Mouse (Mus musculus) layer of hippocampus, adult 11-12 months (tissue): ENCODE data around the gene Cpt1a.

Experiments
- DNase-seq: peaks from one replicate; pipeline ENCODE4 v3.0.0; 2022; ENCODE audit warnings: low spot score

The Cpt1a gene

DNA sequence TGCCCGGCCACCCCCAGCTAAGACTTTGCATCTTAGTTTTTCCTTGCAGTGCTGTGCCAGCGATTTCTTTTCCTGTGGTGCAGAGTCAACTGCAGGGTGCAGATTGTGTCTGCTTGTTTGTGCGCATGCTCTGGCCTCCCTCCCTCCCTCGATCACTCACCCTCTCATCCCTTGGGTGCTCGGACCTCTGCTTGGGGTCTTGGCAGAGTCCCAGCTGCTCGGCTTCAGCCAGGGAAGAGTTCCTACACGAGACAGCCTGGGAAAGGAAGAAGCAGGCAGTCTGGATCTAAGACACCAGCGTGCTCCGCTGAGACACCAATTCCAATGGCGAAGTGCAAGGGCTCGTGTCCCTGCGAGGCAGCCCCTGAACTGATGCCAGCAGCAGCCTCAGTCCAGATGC, 51.2 kb downstream of the Cpt1a start:
- DNase-seq: no peak

DNA sequence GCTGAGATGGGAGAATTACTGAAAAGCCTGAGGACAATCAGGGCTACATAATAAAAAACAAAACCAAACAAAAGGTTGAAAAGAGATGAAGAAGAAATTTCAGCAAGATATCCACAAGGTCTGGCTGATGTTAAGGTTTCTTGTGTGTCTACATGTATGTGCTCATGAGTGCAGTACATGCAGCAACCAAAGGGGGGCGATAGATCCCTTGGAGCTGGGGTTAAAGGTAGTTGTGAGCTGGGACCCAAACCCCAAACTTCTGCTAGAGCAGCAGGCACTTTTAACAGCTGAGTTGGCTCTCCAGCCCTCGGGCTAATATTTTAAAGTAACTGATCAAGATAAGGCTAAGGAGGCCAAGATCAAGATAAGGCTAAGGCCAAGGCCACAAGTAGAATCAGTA, 51.9 kb downstream of the Cpt1a start:
- no peak for DNase-seq

DNA sequence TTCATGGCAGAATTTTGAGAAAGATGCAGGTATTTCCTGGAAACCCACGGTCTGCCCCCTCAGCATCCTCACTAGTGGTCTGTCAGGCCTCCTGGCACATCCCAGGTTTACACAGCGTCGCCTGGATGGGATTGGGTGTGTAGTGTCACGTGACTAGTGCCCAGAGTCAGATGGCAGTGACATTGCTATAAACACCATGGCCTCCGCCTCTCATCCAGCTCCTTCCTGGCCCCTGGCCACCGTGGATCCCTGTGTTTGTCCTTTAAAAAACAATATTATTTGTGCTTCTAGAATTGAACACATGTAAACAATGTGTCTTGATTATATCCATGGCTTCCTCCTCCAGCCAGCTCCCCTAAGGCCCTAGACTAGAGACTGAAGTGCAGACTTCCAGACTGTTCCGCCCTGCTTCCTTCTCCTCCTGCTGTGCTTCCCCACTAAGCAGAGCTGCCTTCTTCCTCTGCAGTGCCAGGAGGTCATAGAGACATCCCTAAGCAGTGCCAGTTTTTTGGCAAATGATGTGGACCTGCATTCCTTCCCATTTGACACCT, 53.9 kb downstream of the Cpt1a start:
- no peak for DNase-seq

DNA sequence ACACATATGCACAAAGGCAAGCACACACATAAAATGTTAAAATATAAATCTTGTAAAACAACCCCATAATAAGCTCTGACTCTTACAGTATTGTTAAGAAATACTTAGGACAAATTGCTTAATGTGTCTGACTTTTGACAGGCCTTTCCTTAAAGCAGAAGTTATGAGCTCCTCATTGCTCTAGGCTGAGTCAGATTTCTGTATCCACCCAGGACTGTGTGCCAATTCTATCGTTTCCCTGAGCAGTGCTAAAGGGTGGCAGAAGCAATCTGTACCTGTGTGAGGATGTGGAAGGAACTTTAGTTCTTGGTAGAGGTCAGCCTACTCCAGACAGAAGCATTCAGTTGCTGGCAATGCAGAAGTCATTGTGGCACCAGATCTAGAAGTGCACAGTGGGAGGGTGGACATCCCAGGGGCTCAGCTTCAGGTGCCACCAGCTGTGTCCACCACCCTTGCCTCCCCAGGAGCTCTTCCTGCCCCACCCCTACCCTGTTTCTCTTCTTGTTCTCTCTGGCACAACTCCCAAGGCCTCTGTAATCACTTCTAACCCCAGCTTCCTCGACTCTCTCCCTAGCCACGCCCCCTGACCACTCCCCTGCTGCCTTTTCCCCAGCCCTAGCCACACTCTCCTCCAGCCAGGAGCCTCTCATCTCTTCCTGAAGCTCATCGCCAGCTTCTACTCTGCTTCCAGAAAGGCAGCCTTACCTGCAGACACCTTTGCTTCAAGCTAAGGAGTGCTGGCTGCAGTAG, 55.0 kb downstream of the Cpt1a start:
- no peak for DNase-seq

DNA sequence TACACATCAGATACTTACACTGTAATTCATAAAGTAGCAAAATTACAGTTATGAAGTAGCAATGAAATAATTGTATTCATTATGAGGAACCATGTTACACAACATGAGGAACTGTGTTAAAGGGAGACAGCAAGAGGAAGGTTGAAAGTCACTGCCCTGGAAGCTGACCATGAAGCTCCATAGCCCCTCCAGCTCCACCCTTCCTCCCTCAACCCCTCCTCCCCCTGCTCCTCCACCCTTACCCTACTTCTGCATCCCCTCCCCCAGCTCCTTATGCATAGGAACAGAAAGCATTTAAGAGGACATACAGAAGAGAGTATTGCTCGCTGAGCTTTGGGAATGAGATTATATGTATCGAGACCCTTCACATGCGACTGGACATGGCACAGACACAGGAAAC, 56.5 kb downstream of the Cpt1a start:
- no peak for DNase-seq

DNA sequence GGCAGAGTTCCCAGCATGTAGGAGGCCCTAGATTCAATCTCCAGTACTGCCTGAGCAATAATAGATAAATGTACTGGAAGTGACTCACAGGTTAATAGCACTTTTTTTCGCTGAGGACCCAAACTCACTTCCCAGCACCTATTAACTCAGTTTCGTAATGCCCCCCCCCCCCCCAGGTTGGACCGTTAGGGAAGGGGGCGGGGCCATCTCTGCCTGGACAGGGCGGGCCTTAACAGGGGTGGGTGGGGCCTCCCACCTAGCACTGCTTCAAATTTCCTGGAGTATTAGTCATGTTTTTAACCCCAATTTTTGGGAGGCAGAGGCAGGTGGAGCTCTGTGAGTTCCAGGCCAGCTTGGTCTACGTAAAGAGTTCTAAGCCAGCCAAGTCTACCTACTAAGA, 65.9 kb downstream of the Cpt1a start:
- DNase-seq: no peak

DNA sequence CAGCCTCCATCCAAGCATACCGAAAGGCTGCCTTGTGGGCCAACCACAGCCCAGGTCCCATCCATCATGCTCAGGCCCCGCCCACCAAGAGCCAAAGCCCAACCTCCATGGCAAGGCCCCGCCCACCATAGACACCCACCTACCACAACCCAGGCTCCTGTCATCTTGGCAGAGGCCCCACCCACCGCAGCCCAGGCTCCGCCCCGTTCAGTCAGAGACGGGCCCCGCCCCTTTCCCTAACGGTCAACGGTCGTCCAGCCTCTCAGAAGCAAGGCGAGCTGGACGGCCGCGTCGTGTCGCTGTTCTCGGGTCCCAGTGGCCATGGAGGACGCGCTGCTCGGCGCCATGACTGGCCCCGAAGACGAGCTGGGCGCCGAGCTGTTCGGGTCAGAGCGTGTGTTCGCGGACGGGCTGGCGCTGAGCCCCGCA, 66.5 kb downstream of the Cpt1a start, which contains the start of gene Tesmin:
Gene Tesmin (plus strand): TSS at position 229 of the 429 bp plus-strand sequence.
- peak; percentile 87 for DNase-seq

DNA sequence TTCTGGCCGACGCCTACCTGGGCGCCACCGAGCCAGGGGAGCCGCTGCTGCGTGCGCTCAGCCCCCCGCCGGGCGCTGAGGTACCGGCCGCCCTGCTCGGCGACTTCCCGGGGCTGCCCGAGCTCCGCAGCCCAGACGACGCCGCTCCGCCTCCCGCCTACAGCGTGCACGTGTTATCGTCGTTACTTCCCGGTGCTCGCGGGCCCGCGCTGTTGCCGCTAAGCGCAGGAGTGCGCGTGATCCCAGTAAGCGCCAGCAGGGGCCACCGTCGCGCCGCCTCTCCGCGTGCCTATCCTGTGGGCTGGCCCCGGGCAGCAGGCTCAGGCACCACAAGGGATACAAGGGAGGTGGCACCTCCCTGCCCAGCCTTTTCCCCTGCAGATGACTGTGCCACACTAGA, 67.0 kb downstream of the Cpt1a start:
- peak; percentile 86 for DNase-seq

DNA sequence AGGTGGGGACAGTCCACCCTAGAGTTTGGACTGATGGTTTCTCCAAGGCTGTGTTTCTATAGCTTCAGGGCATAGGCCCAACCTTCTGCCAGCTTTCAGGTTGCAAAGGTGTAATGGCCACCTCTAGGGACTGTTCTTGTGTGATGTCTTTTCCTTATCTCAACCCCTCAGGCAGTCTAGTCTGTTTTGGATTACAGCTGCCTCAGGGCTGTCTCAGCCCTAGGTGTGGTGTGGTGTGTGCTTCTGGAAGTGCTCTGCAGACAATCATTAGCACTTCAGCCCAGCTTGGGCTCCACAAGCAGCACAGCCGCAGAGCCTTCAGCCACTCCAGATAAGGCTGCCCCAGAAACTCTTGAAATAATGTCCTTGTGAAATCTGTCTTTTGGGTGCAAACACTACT, 70.2 kb downstream of the Cpt1a start:
- DNase-seq: no peak

DNA sequence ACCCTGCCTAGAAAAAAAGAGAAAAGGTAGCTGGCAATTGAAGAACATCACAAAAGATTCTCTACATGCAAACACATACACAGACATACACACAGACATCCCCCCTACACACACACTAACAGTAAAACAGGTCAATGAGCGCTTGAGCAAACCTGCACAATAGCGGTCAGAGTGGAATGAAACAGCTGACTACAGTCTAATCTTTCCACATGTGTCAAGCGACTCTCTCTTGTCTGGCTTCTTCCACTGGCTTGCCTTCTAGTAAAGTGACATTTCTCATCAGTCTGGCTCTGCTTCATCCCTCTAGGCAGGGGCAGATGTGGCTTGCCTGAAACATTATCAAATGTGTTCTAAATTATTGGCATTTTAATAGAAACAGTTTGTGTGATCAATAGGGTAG, 72.1 kb downstream of the Cpt1a start:
- no peak for DNase-seq

DNA sequence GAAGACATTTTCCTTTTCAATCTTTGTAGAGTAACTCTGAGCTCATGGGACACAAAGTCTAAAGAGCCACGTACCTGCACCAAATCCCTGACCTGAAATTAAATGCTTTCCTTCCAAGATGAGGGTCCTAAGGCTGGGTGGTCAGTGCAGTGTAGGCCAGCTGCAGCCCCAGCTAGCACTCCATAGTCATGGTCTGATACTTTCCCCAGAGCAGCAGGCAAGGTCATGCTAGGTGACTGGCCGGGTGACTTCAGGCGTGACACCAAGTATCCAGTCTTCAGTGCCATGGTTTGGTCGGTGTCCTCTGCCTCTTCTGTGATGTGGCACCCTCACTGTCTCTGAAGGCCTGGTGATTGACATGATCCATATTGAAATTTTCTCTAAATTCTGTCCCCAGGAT, 77.9 kb downstream of the Cpt1a start:
- DNase-seq: no peak

DNA sequence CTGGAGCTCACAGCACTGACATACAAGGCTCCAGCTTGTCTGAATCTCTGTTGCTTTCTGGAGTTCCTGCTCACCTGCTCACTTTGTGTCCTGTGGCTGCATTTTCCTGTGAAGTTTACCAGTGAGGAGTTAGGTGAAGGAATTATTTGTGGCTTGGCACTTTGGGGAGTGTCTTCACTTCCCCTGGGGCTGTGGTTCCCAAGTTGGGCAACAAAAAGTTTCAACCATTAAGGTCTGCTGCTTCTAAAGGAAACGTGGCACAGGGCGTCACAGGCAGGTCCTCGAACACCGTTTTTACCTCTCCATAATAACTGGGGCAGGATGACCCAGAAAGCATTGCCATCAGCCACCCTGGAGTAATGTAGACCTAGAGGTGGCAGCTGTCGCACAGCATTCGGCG, 79.4 kb downstream of the Cpt1a start:
- DNase-seq: no peak

DNA sequence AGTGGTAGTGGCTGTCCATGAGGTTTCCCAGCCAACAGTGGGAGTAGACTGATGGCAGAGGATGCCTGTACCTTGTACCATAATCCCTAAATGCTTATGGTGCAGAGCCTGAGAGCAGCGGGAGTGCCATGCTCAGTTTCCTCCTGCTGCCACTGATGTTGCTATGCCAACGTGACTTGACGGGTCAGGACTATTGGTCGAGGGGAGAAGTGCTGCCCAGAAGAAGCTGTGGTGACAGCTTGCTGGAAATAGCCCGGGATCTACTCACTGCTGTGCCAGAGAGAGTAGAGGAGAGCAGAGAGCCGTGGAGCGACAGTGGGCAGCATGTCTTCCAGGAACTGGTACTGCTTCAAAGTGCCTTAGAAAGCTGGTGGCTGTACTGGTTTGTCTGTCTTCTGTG, 79.8 kb downstream of the Cpt1a start:
- DNase-seq: no peak

DNA sequence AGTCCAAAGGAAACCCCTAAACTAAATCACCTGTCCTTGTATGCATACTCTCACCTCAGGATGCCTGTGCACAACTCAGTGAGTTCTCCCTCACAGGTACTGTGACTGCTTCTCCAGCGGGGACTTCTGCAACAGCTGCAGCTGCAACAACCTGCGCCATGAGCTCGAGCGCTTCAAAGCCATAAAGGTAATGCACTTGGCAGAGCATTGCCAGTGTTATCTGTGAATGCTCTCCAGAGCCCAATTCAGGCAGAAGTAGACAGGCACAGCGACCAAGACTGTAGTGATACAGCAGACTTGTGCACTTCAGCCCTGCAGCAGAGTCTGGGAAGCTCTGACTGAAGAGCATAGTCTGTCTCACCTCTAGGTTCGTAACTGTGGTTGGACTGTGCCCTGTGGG, 80.3 kb downstream of the Cpt1a start:
- no peak for DNase-seq

DNA sequence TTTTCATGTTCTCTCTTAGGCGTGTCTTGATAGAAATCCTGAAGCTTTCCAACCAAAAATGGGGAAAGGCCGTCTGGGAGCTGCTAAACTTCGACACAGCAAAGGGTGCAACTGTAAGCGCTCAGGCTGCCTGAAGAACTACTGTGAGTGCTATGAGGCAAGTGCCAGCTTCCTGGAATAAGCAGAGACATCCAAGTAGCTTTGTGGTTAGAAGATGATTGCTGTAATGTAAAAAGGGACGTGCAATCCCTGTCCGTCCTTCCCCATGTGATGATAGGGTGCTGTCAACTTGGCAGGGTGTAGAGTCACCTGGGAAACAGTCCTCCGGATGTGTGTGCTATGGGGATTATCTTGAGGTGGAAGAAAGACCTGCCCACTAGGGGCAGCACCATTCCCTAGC, 81.9 kb downstream of the Cpt1a start:
- no peak for DNase-seq

DNA sequence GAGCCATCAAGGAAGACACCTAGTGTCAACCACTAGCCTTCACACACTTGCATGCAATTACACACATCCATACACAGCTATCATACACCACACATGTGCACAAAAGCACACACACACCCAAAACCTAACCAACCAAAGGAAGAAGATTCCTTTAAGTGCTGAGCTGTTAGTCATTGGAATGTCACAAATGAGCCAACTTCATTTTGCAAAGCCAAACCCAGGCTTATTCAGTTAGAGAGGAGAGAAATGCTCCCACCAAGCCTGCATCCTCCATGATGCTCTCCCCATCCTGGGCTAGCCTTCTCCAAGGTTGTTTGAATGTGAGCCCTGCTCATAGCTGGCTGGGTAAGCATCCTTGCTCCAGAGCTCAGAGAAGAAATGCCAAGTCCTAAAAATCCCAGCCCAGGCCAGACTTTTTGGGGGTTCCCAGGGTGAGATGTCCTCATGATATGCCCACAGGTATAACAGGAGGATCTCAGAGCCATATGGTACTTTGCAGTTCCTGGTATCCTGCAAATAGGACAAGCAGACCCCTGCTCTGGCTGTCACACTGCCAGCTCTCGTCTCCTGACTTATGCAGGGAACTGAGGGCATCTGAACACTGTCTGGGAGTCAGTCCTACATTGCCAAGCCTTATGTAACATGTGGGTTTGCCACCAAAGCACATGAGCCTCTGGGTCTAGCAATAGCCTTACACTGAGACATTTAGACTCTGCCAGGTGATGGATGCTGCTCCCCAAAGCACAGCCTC, 83.6 kb downstream of the Cpt1a start:
- no peak for DNase-seq

DNA sequence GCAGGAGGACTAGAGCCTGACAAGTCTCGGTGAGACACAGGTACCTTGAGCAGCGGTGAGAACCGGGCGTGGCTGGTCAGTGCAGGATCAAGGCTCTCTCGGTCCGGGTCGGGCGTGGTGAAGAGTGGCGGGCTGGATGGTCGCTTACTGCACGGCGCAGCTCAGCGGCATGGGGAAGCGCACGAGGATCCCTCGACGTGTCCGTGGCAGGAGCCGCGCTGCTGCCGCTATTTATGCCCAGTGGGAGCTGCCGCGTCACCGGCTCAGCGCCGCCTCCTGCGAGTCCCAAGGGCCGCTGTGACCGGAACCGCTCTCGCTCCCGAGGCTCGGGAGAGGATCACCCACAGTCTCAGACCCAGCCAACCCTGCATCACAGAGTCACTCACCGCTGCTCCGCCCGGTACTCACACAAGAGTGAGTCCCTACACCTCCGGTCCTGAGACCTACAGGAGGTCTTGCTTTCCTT, 92.2 kb downstream of the Cpt1a start, which contains the start of gene Gal:
Gene Gal (minus strand): TSS at position 277 of the 466 bp plus-strand sequence.
- no peak for DNase-seq

DNA sequence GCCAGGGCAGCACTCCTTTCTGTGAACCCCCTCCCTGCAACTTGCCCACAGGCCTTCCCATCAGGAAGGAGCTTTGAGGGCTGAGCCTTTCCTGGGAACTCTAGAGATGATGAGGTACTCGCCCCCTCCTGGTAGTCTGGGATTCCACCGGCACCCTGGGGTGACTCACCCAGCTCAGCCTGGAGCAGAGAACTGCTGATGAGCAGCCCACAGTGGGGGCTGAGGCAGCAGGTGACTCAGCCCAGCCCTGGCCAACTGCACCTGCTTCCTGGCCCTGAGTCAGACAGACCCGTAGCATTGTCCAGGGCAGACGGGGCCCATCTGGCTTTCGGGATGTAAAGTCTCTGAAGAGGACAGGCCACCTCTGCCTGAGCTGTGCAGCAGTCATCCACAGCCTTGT, 97.1 kb downstream of the Cpt1a start:
- peak; percentile 24 for DNase-seq

DNA sequence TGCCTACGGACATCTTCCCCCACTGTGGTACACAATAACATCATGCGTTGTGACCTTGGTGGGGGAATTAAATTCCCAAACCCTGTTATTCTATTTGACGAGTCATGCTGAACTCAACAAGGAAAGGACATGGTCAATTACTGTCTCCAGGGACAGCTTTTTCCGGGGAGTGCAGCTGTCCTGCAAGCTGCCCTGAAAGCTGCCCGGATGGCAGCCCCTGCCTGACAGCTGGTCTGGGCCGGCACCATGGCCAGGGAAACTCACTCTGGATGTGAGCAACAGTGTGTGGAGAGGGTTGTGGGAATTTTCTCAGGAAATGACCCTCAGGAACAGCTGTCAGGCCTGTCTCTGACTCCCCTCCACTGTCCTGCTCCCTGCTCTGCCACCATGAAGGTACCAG, 100.4 kb downstream of the Cpt1a start:
- DNase-seq: no peak

DNA sequence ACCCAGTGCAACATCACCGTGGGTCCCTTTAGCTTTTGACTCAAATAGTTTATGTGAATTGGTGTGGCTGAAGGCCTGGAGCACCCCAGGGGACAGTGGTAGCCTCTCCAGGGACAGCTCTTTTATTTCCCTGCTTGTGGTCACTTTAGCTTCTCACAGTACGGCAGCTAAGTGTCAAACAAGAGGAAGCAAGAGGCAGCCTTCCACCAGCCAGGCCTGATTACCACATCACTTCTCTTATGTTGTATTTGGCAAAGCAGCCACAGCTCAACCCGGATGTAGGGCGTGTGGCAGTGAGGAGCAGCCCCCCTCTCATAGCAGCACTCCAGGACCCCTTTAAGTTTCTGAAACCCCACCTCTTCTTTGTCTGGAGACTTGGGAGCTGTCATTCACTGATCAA, 100.8 kb downstream of the Cpt1a start:
- no peak for DNase-seq

DNA sequence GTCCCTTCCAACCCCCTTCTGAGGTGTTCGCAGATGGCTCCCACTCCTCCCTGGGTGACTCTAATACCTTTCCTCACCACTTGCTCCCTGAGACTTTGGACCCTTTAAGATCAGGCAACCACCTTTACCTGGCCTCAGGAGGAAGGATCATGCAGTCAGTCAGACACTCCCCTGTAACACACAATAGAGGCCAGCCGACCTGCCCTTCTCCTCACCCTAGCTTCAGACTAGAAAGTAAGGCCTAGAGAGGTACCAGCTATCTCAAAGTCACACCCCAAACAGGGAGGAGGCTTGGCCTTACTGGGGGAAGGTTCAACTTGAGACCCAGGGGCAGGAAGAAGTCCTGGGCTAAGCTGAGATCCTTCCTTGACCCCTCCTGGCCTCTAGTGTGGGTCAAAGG, 102.1 kb downstream of the Cpt1a start:
- no peak for DNase-seq

DNA sequence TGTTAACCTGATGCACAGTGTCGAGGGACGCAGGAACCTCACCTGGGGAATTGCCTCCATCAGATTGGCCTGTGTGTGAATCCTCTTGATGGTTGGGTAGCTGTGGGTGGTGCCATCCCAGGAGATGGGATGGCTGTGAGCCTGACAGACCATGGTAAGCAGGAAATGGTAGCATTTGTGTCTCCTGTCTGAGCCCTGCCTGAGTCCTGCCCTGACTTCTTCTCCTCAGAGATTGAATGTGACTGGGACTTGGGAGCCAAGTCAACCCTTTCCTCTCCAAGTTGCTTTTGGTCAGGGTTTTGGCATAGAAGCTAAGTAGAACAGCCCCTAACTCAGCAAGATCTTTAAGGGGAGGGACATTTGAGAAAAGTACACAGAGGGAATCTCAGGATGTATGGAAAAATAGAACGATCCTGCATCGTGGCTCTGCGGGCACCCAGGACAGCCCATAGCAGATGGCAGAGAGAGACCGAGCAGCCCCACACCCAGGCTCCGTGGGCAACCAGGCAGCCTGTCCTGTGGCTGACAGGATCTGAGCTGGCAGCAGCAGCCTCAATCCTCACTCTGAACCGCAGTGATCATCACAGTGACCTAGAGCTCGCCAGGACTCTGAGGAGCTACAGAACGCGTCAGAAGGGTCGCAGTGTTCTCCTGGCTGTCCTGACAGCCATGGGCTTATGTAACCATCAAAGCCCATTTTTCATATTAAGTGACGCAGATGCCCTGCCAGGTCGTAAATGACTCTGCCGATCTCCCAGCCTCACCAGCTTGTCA, 106.1 kb downstream of the Cpt1a start:
- no peak for DNase-seq
